8 mouse cellular contexts compared by ENCODE assay signal in genomic region chr11:106919612-106920550, GRCm38 (mm10). TPM values are rescaled to one million over a fixed set of nuclear protein-coding genes. Genes with fewer than 3 reads are reported as not detected.
A peak's percentile ranks its signal among the peaks of the same experiment; 100 is the strongest.
DNase-seq lines count a peak whose midpoint lies in the region; ATAC-seq and TF ChIP-seq lines count a peak whose summit lies in the region.

No protein-coding gene starts in this region.

- ATAC-seq in embryonic facial prominence, embryonic 15.5 days (ENCODE audit: insufficient number of reproducible peaks, low FRiP score, low TSS enrichment, low read depth) = peak; percentile 81
- ATAC-seq in heart, embryonic 11.5 days (replicated peaks; ENCODE audit: insufficient number of reproducible peaks, low FRiP score, low TSS enrichment) = peak; percentile 74
- peak; percentile 88 for ATAC-seq in kidney, embryonic 16.5 days (ENCODE audit: low FRiP score, low TSS enrichment)
- ATAC-seq in liver, embryonic 15.5 days (ENCODE audit: insufficient read depth) = peak; percentile 71
- peak; percentile 80 for ATAC-seq in stomach, postnatal 0 days (ENCODE audit: low FRiP score, low TSS enrichment)

- H3K27me3 ChIP-seq in embryonic facial prominence, embryonic 15.5 days = no peaks in the 10 kb centered on the region
- H3K27me3 ChIP-seq in heart, embryonic 11.5 days (ENCODE audit: control insufficient read depth, insufficient read depth, low read length) = no peaks in the 10 kb centered on the region
- no peaks in the 10 kb centered on the region for H3K27me3 ChIP-seq in kidney, embryonic 16.5 days (ENCODE audit: insufficient read depth, low read length)
- no peaks in the 10 kb centered on the region for H3K27me3 ChIP-seq in liver, embryonic 15.5 days
- no peaks in the 10 kb centered on the region for H3K27me3 ChIP-seq in stomach, postnatal 0 days (ENCODE audit: control insufficient read depth, insufficient read depth, low read length)

- peak overlapping the region; percentile 60 for H3K4me2 ChIP-seq in embryonic facial prominence, embryonic 15.5 days (replicated peaks)
- H3K4me2 ChIP-seq in heart, embryonic 11.5 days = peak overlapping the region; percentile 88
- peak overlapping the region; percentile 85 for H3K4me2 ChIP-seq in kidney, embryonic 16.5 days (replicated peaks; ENCODE audit: low read depth, low read length)
- peak overlapping the region; percentile 96 for H3K4me2 ChIP-seq in liver, embryonic 15.5 days
- peak overlapping the region; percentile 72 for H3K4me2 ChIP-seq in stomach, postnatal 0 days (replicated peaks; ENCODE audit: low read depth)

- under 1% methylated on average over 51 of the region's 87 CpGs for WGBS in embryonic facial prominence, embryonic 15.5 days
- WGBS in heart, embryonic 11.5 days (ENCODE audit: insufficient replicate concordance) = under 1% methylated on average over 67 of the region's 87 CpGs
- WGBS in kidney, embryonic 16.5 days = under 1% methylated on average over 69 of the region's 87 CpGs
- WGBS in liver, embryonic 15.5 days (ENCODE audit: insufficient replicate concordance) = 2% methylated on average over 81 of the region's 87 CpGs
- under 1% methylated on average over 47 of the region's 87 CpGs for WGBS in stomach, postnatal 0 days

- DNase-seq in 416B (ENCODE audit: low read depth) = peak; percentile 48
- peak; percentile 67 for DNase-seq in adrenal gland, postnatal 10 days
- peak; percentile 70 for DNase-seq in neural tube, embryonic 10.5 days (ENCODE audit: extremely low spot score, low spot score)
- peak; percentile 67 for DNase-seq in stomach, postnatal 0 days (ENCODE audit: low spot score)

- H3K4me3 ChIP-seq in embryonic facial prominence, embryonic 15.5 days (replicated peaks) = peak overlapping the region; percentile 88
- peak overlapping the region; percentile 95 for H3K4me3 ChIP-seq in heart, embryonic 11.5 days (ENCODE audit: low read depth, low read length)
- peak overlapping the region; percentile 88 for H3K4me3 ChIP-seq in kidney, embryonic 16.5 days (ENCODE audit: low read length)
- H3K4me3 ChIP-seq in liver, embryonic 15.5 days (replicated peaks) = peak overlapping the region; percentile 88
- peak overlapping the region; percentile 82 for H3K4me3 ChIP-seq in stomach, postnatal 0 days (ENCODE audit: low read depth, low read length)

- H3K36me3 ChIP-seq in embryonic facial prominence, embryonic 15.5 days = no peaks in the 10 kb centered on the region
- H3K36me3 ChIP-seq in heart, embryonic 11.5 days (ENCODE audit: control insufficient read depth, insufficient read depth, low read length) = no peaks in the 10 kb centered on the region
- H3K36me3 ChIP-seq in kidney, embryonic 16.5 days (ENCODE audit: insufficient read depth, low read length) = no peaks in the 10 kb centered on the region
- no peaks in the 10 kb centered on the region for H3K36me3 ChIP-seq in liver, embryonic 15.5 days (replicated peaks)
- H3K36me3 ChIP-seq in stomach, postnatal 0 days (ENCODE audit: control insufficient read depth, insufficient read depth, low read length) = no peaks in the 10 kb centered on the region

- peak overlapping the region; percentile 93 for H3K9ac ChIP-seq in embryonic facial prominence, embryonic 15.5 days
- peak overlapping the region; percentile 94 for H3K9ac ChIP-seq in heart, embryonic 11.5 days (ENCODE audit: low read depth, low read length)
- peak overlapping the region; percentile 95 for H3K9ac ChIP-seq in kidney, embryonic 16.5 days (replicated peaks; ENCODE audit: low read length)
- peak overlapping the region; percentile 87 for H3K9ac ChIP-seq in liver, embryonic 15.5 days
- peak overlapping the region; percentile 93 for H3K9ac ChIP-seq in stomach, postnatal 0 days (ENCODE audit: low read length)

- TF ChIP-seq EP300 in stomach, postnatal 0 days (optimal IDR thresholded peaks at IDR 0.05) = no peak

- TF ChIP-seq CTCF in stomach, postnatal 0 days (IDR thresholded peaks at IDR 0.05; ENCODE audit: low read depth) = no peak

- peak overlapping the region; percentile 97 for H3K27ac ChIP-seq in embryonic facial prominence, embryonic 15.5 days (replicated peaks)
- peak overlapping the region; percentile 94 for H3K27ac ChIP-seq in heart, embryonic 11.5 days (ENCODE audit: low read depth, low read length)
- H3K27ac ChIP-seq in kidney, embryonic 16.5 days (ENCODE audit: low read length) = peak overlapping the region; percentile 96
- H3K27ac ChIP-seq in liver, embryonic 15.5 days (replicated peaks) = peak overlapping the region; percentile 87
- peak overlapping the region; percentile 97 for H3K27ac ChIP-seq in stomach, postnatal 0 days (replicated peaks)

- H3K9me3 ChIP-seq in embryonic facial prominence, embryonic 15.5 days (replicated peaks) = no peaks in the 10 kb centered on the region
- no peaks in the 10 kb centered on the region for H3K9me3 ChIP-seq in heart, embryonic 11.5 days (replicated peaks; ENCODE audit: control insufficient read depth, low read length)
- no peaks in the 10 kb centered on the region for H3K9me3 ChIP-seq in kidney, embryonic 16.5 days (ENCODE audit: low read length)
- no peaks in the 10 kb centered on the region for H3K9me3 ChIP-seq in liver, embryonic 15.5 days (replicated peaks)
- no peaks in the 10 kb centered on the region for H3K9me3 ChIP-seq in stomach, postnatal 0 days (ENCODE audit: control insufficient read depth, low read length)

- H3K4me1 ChIP-seq in embryonic facial prominence, embryonic 15.5 days = peaks cover 20% of the 10 kb centered on the region
- H3K4me1 ChIP-seq in heart, embryonic 11.5 days (ENCODE audit: control insufficient read depth, insufficient read depth, low read length) = peaks cover 12% of the 10 kb centered on the region; the same call in 1 of the 2 replicates
- H3K4me1 ChIP-seq in kidney, embryonic 16.5 days (ENCODE audit: insufficient read depth, low read length) = peaks cover 24% of the 10 kb centered on the region
- peaks cover 32% of the 10 kb centered on the region for H3K4me1 ChIP-seq in liver, embryonic 15.5 days (replicated peaks)
- 0 out of 2 replicates have a peak, but pooled peaks cover 4% of the 10 kb centered on the region for H3K4me1 ChIP-seq in stomach, postnatal 0 days (replicated peaks; ENCODE audit: control insufficient read depth, insufficient read depth)

RNA-seq across cellular contexts. Expression of gene Smurf2, which starts 0.6 kb away (rescaled TPM):
- total RNA-seq in adrenal gland, postnatal 10 days (2021) = 10 to 100 TPM; 37.5 to 37.9 TPM
- polyA plus RNA-seq in embryonic facial prominence, embryonic 15.5 days (2015; fragmentation: Nextera tagmentation; extraction: Ambion mirVana) = 13.1 and 13.2 TPM in 2 replicates
- 13.3 and 14.3 TPM in 2 replicates for polyA plus RNA-seq in heart, embryonic 11.5 days (2014; fragmentation: Nextera tagmentation; extraction: Ambion mirVana)
- polyA plus RNA-seq in kidney, embryonic 16.5 days (2015; fragmentation: Nextera tagmentation; extraction: Ambion mirVana) = 11.9 and 13.7 TPM in 2 replicates
- polyA plus RNA-seq in liver, embryonic 15.5 days (2015; fragmentation: Nextera tagmentation; extraction: Ambion mirVana) = 2.7 and 3.2 TPM in 2 replicates
- 6.9 and 7.1 TPM in 2 replicates for polyA plus RNA-seq in stomach, postnatal 0 days (2015; fragmentation: Nextera tagmentation; extraction: Ambion mirVana)

Comparison
In these comparisons a context has a peak if more than half of its experiments do, and no peak if none do; other contexts are left out.
1. Peak in every context shown above with its lines: DNase-seq, ATAC-seq, H3K4me3 ChIP-seq and H3K27ac ChIP-seq.